Mouse (Mus musculus): Measurements from ENCODE around the gene Atp6ap1.

- TF ChIP-seq POLR2A (IDR thresholded peaks at IDR 0.05; ENCODE audit: low read depth, low read length) = no peak
- TF ChIP-seq CTCF (IDR thresholded peaks at IDR 0.05; ENCODE audit: extremely low read depth, insufficient read length, insufficient replicate concordance, low read depth, low read length) = no peak
These were observed 3.5 kb upstream of the Atp6ap1 start for GRCm38 (mm10) chrX:74293431-74293830.

Measured in small intestine, adult 2 months (tissue).